Mouse (Mus musculus): ENCODE results near the gene Gm49601. TPM values are rescaled to one million over a fixed set of nuclear protein-coding genes. Genes with fewer than 3 reads are reported as not detected.

The Gm49601 gene
- polyA plus RNA-seq, 1 experiment from 2014 or later = 0.28 TPM

DNA sequence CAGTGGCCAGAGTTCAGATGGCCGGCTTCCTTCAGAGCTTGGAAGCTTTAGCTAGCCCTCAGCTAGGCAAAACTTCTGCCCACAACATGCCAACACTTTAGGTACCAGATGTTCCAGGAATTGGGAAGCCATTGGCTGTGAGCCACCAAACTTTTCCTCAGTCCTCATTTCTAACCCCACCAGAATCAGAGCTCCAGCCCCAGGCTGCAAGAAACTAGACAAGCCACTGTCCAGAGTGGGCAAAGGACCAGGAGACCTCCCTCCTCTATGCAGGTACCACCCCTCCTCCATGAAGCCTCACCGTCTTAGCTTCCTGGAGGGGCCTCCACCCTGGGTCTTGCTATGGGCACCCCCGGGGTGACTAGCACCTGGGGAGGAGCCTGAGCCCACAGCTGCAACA, 936 bp upstream of the Gm49601 start:
- Histone ChIP-seq H3K4me3 (ENCODE audit: low read depth, low read length) (no peak overlapping the region), H3K4me1 (ENCODE audit: control insufficient read depth, low read depth, low read length) (peaks cover 12% of the 10 kb centered on the region), H3K36me3 (ENCODE audit: control insufficient read depth, insufficient read depth) (no peaks in the 10 kb centered on the region), H3K9me3 (replicated peaks; ENCODE audit: control insufficient read depth, low read length) (no peaks in the 10 kb centered on the region), H3K4me2 (ENCODE audit: low read depth, low read length) (no peak overlapping the region), H3K27me3 (ENCODE audit: control insufficient read depth, insufficient read depth, low read depth, low read length) (peaks cover 94% of the 10 kb centered on the region), H3K27ac (ENCODE audit: low read length) (no peak overlapping the region), H3K9ac (ENCODE audit: low read depth, low read length) (no peak overlapping the region)
- 39% methylated on average over 3 of the region's 3 CpGs for WGBS (ENCODE audit: insufficient replicate concordance)
- ATAC-seq (ENCODE audit: low read depth) = no peak

DNA sequence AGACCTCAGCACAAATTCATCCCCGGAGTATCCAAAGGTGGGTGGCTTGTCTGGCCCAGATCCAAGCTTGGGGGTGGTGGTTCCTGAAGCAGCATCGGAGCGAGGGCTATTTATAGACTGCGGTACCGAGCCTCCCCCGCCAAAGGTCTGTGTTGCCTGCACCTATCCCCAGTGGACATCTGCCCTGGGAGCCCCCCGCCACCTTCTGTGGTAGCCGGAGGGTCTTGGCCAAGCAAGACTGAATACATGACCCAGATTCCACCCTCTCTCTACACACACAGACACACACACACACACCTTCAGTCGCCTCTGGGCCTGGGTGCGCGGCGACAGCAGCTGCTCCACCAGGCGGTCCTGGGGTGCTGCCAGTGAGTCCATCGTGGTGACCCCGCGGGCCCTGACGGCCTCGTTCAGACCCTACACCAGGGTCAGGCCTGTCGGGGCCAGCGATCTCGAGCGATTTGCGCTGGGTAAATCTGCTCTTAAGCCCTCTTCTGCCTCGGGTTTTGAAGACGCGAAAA, 376 bp downstream of the Gm49601 start:
- WGBS (ENCODE audit: insufficient replicate concordance) = 9% methylated on average over 26 of the region's 26 CpGs
- Histone ChIP-seq H3K4me2 (ENCODE audit: low read depth, low read length) (peak overlapping the region; percentile 75), H3K9me3 (replicated peaks; ENCODE audit: control insufficient read depth, low read length) (no peaks in the 10 kb centered on the region), H3K36me3 (ENCODE audit: control insufficient read depth, insufficient read depth) (no peaks in the 10 kb centered on the region), H3K9ac (ENCODE audit: low read depth, low read length) (no peak overlapping the region), H3K4me1 (ENCODE audit: control insufficient read depth, low read depth, low read length) (peaks cover 20% of the 10 kb centered on the region), H3K27ac (ENCODE audit: low read length) (no peak overlapping the region), H3K4me3 (ENCODE audit: low read depth, low read length) (peak overlapping the region; percentile 53), H3K27me3 (ENCODE audit: control insufficient read depth, insufficient read depth, low read depth, low read length) (peaks cover 100% of the 10 kb centered on the region)
- ATAC-seq (ENCODE audit: low read depth) = no peak

GRCm38 (mm10) chr16:18625097-18625496, 1.1 kb downstream of the Gm49601 start:
- ATAC-seq (ENCODE audit: low read depth) = no peak

GRCm38 (mm10) chr16:18624641-18625040, 1.6 kb downstream of the Gm49601 start:
- 15% methylated on average over 15 of the region's 15 CpGs for WGBS (ENCODE audit: insufficient replicate concordance)
- ATAC-seq (ENCODE audit: low read depth) = no peak
- H3K27ac ChIP-seq (ENCODE audit: low read length) = no peak overlapping the region
- no peak overlapping the region for H3K4me2 ChIP-seq (ENCODE audit: low read depth, low read length)
- H3K9ac ChIP-seq (ENCODE audit: low read depth, low read length) = no peak overlapping the region
- no peaks in the 10 kb centered on the region for H3K9me3 ChIP-seq (replicated peaks; ENCODE audit: control insufficient read depth, low read length)
- no peak overlapping the region for H3K4me3 ChIP-seq (ENCODE audit: low read depth, low read length)
- peaks cover 20% of the 10 kb centered on the region for H3K4me1 ChIP-seq (ENCODE audit: control insufficient read depth, low read depth, low read length)
- H3K27me3 ChIP-seq (ENCODE audit: control insufficient read depth, insufficient read depth, low read depth, low read length) = peaks cover 100% of the 10 kb centered on the region
- no peaks in the 10 kb centered on the region for H3K36me3 ChIP-seq (ENCODE audit: control insufficient read depth, insufficient read depth)

More at GRCm38 (mm10) chr16:18625097-18625496, 1.1 kb downstream of the Gm49601 start:
- Histone ChIP-seq H3K4me1 (ENCODE audit: control insufficient read depth, low read depth, low read length) (peaks cover 20% of the 10 kb centered on the region), H3K9ac (ENCODE audit: low read depth, low read length) (no peak overlapping the region), H3K4me3 (ENCODE audit: low read depth, low read length) (no peak overlapping the region), H3K9me3 (replicated peaks; ENCODE audit: control insufficient read depth, low read length) (no peaks in the 10 kb centered on the region), H3K4me2 (ENCODE audit: low read depth, low read length) (no peak overlapping the region), H3K36me3 (ENCODE audit: control insufficient read depth, insufficient read depth) (no peaks in the 10 kb centered on the region), H3K27me3 (ENCODE audit: control insufficient read depth, insufficient read depth, low read depth, low read length) (peaks cover 100% of the 10 kb centered on the region), H3K27ac (ENCODE audit: low read length) (no peak overlapping the region)
- WGBS (ENCODE audit: insufficient replicate concordance) = 32% methylated on average over 14 of the region's 14 CpGs

GRCm38 (mm10) chr16:18623751-18624540, 2.3 kb downstream of the Gm49601 start:
- no peak overlapping the region for H3K4me2 ChIP-seq (ENCODE audit: low read depth, low read length)
- no peak for ATAC-seq (ENCODE audit: low read depth)
- H3K9me3 ChIP-seq (replicated peaks; ENCODE audit: control insufficient read depth, low read length) = no peaks in the 10 kb centered on the region
- no peak overlapping the region for H3K27ac ChIP-seq (ENCODE audit: low read length)
- H3K4me3 ChIP-seq (ENCODE audit: low read depth, low read length) = no peak overlapping the region
- H3K4me1 ChIP-seq (ENCODE audit: control insufficient read depth, low read depth, low read length) = peaks cover 17% of the 10 kb centered on the region
- no peaks in the 10 kb centered on the region for H3K36me3 ChIP-seq (ENCODE audit: control insufficient read depth, insufficient read depth)
- H3K9ac ChIP-seq (ENCODE audit: low read depth, low read length) = no peak overlapping the region
- 21% methylated on average over 15 of the region's 15 CpGs for WGBS (ENCODE audit: insufficient replicate concordance)
- H3K27me3 ChIP-seq (ENCODE audit: control insufficient read depth, insufficient read depth, low read depth, low read length) = peaks cover 100% of the 10 kb centered on the region

DNA sequence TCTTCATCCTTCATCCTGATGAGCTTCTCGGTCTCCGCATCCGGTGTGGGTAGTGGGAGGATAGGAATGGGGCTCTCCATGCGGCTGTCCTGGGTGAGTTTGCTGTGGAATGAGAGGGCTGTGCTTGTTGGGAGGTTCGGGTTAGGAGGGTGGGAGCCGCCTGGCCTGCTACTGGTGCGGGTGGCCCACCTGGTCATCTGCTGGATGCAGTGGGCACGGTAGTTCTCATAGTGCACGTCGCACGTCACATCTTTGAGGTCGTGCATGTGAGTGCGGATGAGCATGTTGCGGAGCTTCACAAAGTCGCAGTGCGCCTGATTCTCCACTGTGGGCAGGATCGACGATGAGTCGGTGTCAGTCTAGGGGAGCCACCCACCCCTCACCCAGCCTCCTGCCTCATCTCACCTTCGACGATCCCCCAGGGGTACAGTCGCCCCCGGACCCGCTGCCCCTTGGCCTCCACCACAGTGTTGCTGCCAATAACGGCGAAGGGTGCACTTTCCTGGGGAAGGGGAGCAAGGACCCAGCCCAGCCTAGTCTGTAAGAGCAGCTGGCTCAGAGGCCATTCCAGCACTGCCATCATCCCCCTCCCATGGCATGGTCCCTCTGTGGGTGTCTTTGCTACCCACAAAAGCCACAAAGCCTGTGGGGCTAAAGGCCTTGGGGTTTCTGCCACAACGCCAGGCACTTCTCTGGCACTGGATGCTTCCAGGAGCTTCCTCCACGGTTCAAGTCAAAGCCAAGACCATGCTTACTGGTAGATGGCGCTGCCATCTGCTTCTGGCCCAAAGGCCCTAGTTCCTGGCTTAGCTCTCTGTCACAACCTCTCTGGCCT, 3.1 kb downstream of the Gm49601 start:
- no peaks in the 10 kb centered on the region for H3K9me3 ChIP-seq (replicated peaks; ENCODE audit: control insufficient read depth, low read length)
- 19% methylated on average over 29 of the region's 29 CpGs for WGBS (ENCODE audit: insufficient replicate concordance)
- H3K4me2 ChIP-seq (ENCODE audit: low read depth, low read length) = no peak overlapping the region
- no peaks in the 10 kb centered on the region for H3K36me3 ChIP-seq (ENCODE audit: control insufficient read depth, insufficient read depth)
- H3K4me3 ChIP-seq (ENCODE audit: low read depth, low read length) = no peak overlapping the region
- H3K27me3 ChIP-seq (ENCODE audit: control insufficient read depth, insufficient read depth, low read depth, low read length) = peaks cover 99% of the 10 kb centered on the region
- no peak overlapping the region for H3K9ac ChIP-seq (ENCODE audit: low read depth, low read length)
- H3K27ac ChIP-seq (ENCODE audit: low read length) = no peak overlapping the region
- ATAC-seq (ENCODE audit: low read depth) = no peak
- H3K4me1 ChIP-seq (ENCODE audit: control insufficient read depth, low read depth, low read length) = peaks cover 17% of the 10 kb centered on the region

DNA sequence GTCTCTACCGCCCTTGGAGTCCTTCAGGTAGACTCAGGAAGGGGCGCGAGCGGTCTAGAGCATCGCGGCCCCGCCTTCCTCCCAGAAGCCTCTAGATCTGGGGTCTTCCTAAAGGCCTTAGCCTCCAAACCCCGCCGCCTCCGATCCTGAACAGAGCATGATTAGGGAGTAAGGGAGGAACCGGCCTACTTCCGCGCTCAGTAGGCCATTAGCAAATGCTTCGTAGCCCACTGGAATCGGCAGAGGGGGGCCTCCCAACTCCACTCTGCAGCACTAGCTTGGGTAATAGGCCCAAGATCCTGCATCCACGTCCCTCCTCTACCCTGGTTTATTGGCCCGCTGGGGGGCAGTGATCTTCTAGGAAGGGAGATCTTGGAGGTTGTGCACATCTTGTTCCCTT, 4.2 kb downstream of the Gm49601 start, which contains the start of gene Gp1bb:
Gene Gp1bb, minus strand, starts transcription at position 385 of the 400 bp plus-strand sequence.
- peaks cover 17% of the 10 kb centered on the region for H3K4me1 ChIP-seq (ENCODE audit: control insufficient read depth, low read depth, low read length)
- H3K27ac ChIP-seq (ENCODE audit: low read length) = no peak within 1 kb of the TSS
- H3K4me3 ChIP-seq (ENCODE audit: low read depth, low read length) = peak within 1 kb of the TSS; percentile 45
- no peaks in the 10 kb centered on the region for H3K9me3 ChIP-seq (replicated peaks; ENCODE audit: control insufficient read depth, low read length)
- no peaks in the 10 kb centered on the region for H3K36me3 ChIP-seq (ENCODE audit: control insufficient read depth, insufficient read depth)
- 4% methylated on average over 17 of the region's 17 CpGs for WGBS (ENCODE audit: insufficient replicate concordance)
- no peak for ATAC-seq (ENCODE audit: low read depth)
- no peak within 1 kb of the TSS for H3K9ac ChIP-seq (ENCODE audit: low read depth, low read length)
- H3K27me3 ChIP-seq (ENCODE audit: control insufficient read depth, insufficient read depth, low read depth, low read length) = peaks cover 88% of the 10 kb centered on the region
- peak within 1 kb of the TSS; percentile 55; the same call in 1 of the 2 replicates for H3K4me2 ChIP-seq (ENCODE audit: low read depth, low read length)

DNA sequence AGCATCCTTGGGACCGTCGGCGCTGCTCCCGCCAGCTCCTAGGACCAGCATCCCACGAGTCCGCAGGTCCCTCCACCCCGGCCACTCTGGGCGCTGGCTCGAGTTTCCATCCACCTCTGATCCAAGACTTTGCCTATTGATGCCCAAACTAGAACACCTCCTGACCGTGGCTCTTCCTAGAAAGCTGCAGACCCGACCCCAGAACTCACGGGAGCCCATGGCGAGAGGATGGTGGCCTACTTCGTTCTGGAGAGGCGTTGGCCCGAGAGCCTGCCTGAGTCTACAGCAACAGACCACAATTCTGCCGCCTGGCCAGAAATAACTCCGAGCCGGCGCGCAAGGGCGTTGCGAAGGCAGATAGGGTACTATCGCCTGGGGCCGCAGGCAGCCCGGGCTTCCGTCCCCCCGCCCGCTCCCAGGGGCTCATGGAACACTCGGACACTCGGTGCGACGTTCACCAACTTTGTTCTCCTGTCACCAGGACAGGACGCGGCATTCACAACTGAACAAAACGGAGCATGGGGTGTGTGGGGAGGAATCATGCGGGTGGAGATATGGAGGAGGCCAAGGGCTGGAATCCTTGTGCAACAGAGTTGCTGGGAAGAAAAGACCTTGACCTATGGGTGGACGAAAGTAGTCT, 4.7 kb downstream of the Gm49601 start:
- H3K27me3 ChIP-seq (ENCODE audit: control insufficient read depth, insufficient read depth, low read depth, low read length) = peaks cover 86% of the 10 kb centered on the region
- no peak overlapping the region for H3K9ac ChIP-seq (ENCODE audit: low read depth, low read length)
- no peak overlapping the region for H3K27ac ChIP-seq (ENCODE audit: low read length)
- no peaks in the 10 kb centered on the region for H3K9me3 ChIP-seq (replicated peaks; ENCODE audit: control insufficient read depth, low read length)
- peak overlapping the region; percentile 45 for H3K4me3 ChIP-seq (ENCODE audit: low read depth, low read length)
- H3K36me3 ChIP-seq (ENCODE audit: control insufficient read depth, insufficient read depth) = no peaks in the 10 kb centered on the region
- H3K4me2 ChIP-seq (ENCODE audit: low read depth, low read length) = peak overlapping the region; percentile 55; the same call in 1 of the 2 replicates
- no peak for ATAC-seq (ENCODE audit: low read depth)
- peaks cover 15% of the 10 kb centered on the region for H3K4me1 ChIP-seq (ENCODE audit: control insufficient read depth, low read depth, low read length)
- WGBS (ENCODE audit: insufficient replicate concordance) = under 1% methylated on average over 38 of the region's 38 CpGs
